Mouse (Mus musculus) ovary, postnatal 14 days (tissue): ENCODE measurements at regions not wholly inside any gene's neighbourhood (a gene's known extent, or its start where the extent isn't known, plus 50 kb on each side); places are given as distances from the start of the nearest gene placed in this dataset.

Experiments
- DNase-seq: peaks from one replicate; pipeline ENCODE4 v3.0.0; 2022; ENCODE audit warnings: low spot score

DNA sequence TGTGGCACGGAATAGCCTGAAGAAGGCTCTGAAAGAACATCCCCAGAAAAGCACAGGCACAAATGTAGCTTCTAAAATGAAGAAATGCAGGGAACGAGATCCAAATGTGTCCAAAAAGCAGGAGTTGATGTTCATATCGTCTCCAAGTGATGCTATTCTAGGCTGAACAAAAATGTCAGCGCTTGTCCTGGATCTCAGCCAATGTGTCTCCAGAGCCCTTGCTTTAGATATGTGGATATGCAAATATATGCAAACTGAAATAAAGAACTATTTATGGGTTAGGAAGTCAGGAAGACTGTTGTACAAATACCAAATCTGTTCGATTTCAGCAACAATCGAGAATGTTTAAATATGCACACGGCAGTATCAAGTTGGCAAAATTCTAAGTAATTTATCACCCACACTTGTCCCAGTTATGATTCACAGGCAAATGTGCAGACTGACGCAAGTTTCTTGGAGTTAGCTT, 320.4 kb downstream of the Synb start:
- DNase-seq, result no peak

DNA sequence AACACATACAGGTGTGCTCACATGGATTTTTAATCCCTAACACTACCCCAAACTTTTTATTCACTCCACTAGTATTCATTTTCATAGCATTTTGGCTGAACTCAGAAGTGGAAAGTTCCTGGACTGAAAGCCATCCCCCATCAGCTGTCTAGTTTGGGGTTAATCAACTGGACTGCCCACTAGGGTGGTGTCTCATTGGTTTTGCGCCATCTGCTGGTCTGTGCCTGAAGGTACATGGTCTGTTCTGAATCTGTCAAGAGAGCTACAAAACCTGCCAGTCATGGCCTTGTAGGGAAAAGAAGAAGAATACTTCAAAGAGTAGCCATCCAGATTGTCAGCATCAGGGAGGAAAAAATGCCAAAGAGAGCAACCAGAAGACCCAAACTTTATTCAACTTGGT, 327.3 kb downstream of the Synb start:
- peak; percentile 49 for DNase-seq

DNA sequence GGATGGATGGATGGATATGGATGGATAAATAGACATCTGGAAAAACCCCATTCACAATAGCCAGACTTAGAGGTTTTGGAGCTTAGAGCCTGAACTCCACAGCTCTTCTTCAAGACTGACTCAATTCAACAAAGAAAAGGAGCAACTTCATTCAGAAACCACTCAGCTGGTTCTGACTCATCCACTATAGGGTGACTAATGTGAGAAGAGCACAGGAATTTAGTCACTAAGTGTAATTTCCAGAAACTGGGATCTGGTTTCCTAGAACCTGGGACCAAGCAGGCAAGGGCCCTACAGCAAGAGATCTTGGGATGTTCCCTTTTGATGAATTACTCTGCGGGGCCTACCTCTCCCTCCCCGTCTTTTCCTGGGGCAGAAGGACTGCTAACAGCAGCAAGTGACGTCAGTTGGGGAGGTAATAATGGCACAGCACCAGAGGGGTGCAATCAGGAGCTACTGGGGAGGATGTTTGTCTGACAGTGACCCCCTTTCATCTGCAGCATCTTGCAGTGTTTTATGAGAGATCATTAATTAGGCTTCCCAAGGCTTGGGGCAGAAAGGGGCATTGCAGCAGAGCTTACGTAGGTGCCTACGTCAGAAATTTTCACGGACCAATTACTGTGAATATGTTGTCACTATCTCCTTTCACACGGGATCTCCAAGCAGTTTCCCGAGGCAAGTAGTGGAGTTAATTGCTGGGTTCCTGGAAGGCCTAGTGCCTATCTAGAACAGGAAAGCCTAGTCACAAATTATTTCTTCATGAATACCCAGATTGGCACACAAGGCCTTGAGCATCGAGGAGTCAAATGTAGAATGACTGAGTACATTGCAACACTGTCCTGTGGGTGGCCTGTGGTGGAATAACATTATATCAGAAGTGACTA, 339.3 kb downstream of the Synb start:
- no peak for DNase-seq

DNA sequence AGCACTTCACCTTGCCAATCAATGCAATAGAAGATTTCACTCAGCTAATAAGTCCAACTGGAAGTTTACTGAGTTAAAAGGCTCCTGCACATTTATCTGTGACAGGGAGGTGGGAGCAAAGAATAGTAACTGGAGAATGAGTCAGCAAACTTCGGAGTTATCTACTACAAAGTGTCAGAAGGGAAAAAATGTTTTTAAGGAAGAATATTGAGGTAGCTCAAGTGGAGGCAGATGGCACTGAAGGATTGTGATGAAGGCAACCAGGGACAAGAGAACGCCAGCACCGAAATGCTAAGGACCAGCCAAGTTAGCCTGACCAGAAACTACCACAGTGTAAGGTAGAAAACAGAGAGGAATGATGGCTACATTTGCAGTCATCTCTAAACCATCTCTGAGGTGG, 348.2 kb downstream of the Synb start:
- DNase-seq, result no peak

DNA sequence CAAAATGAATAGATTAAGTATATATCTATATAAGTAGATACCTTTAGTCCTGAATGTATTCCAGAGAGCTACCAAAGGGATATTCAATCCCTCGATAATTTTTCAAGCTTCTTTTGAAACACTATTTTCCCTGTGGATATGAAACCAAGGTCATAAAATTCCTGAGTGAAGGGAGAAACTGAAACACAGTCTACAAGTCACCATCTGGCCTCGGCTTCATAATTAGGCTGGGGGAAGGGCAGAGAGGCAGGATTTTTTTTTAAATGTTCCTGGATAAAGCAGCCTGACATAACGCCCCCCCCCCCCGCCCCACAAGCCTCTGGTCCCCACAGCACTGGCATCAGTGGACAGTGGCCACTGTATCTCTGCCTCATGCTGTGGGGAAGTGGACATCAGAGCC, 348.7 kb downstream of the Synb start:
- DNase-seq, result no peak

DNA sequence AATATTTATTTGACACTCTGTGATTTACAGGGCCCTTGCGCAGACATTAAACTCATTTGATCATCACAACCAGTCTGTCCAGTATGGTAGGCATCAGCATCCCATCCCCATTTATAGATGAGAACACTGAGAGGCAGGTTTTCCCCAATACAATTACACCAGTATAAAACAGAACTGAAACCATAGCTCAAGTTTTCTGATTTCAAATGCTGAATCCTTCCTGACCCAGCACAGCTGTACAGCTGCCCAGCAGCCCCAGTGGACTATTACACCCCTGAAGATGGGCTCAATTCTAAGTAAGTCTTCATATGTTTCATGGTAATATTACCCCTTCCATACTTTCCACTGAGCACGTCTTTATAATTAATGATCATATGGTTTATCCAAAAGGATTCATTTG, 352.3 kb downstream of the Synb start:
- no peak for DNase-seq

DNA sequence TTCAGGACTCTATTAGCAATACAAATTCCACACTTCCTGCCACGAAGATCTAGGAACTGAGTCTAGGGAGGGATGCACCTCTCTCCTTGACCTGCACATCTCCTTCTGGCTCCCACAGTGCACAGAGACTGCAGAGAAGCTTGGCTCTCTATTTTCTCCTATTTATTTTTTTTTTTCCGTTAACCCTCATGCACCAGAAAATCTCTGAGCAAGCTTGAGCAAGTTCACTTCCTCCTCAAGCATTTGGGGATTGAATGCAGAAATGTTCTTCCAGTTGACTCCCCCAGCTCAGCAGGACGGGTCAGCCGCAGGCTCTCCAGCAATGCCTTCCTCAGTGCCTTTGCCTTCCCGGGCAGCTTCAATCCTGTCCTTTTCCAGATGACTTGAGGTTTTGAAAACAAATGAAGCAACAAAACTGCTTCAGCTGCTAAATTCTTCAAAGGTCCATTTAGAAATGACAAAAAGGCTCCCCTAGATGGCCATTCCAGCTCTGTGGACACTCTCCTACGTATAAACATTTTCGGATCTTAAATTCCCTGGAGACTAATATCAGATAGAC, 352.9 kb downstream of the Synb start:
- DNase-seq, result no peak

DNA sequence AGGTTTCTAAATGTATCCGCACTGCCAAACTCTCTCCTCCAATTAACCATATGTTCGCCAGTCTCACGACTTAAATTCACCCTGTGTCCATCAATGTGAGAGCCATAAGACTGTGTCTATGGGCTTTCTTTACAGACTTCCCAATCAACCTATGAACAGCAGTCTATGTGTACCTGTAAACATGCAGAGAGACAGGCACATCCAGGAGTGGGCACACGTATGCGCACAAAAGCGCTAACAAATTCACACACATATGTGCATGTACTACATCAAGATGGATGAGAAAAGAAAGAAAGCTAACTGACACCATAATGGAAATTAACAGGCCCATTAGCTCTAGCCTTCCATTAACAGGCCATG, 358.8 kb downstream of the Synb start:
- DNase-seq, result no peak

DNA sequence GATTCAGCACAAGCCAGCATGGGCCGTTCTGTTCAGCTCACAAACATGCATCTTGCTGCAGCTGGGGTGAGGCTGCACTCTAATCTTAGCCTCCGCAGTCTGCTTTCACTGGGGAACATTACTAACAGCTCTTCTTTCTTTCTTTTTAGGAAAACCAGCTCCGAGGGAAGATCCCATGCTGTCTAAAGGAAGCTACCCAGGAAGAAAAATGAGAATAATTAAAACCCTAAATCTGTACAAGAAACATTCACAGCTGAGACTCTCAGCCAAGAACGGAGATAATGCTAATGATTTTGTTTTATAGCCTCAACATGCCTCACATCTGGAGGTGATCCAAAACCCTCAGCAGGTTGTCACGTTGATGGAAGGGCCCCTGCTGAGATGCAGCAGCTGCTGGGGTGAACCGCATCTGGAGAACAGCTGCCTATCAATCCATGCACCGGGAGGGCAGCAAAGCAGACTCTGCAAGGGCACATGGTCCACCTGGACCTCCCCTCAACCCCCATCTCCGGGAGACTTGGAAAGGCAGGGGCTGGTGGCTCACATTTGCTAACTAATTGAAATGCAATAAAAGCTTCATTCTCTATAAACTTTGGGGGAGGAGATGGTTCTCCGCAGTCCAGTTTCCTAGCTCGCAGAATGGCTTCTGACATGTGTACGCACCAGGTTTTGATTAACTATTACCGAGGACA, 359.3 kb downstream of the Synb start:
- peak; percentile 29 for DNase-seq

DNA sequence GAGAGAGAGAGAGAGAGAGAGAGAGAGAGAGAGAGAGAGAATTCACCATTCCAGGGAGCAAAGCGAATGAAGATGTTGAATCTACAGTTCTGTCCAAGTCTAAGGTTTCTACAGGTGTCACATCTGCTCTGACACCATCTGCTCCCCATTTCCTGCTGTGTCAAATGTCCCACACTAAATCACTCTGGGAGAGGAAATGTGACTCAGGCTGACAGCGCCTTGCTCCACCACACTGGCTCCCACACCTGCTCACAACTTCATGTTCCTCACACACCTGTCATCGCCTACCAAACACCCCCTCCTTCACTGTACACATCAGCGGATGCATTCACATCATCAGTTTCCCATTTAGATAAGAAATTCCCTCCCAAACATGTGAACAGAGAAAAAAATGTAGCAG, 366.3 kb downstream of the Synb start:
- DNase-seq, result no peak

DNA sequence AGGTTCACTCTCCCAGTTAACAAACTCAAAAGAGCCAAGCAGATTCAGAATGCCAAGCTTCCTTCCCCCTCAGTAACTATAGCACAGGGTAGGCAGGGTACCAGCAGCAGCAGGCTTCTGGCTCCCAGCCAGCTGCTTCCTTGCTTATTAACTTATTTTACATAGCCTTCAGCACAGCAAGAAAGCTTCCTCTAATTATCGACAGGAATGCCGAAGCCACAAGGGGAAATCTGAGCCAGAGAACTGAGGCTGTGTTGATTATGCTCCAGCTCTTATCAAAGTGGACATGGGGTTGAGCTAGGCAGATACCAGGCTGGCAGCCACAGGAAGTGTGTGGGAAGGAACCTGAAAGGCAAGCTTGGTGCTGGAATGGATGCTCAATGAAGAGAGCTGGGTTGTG, 371.0 kb downstream of the Synb start:
- no peak for DNase-seq

DNA sequence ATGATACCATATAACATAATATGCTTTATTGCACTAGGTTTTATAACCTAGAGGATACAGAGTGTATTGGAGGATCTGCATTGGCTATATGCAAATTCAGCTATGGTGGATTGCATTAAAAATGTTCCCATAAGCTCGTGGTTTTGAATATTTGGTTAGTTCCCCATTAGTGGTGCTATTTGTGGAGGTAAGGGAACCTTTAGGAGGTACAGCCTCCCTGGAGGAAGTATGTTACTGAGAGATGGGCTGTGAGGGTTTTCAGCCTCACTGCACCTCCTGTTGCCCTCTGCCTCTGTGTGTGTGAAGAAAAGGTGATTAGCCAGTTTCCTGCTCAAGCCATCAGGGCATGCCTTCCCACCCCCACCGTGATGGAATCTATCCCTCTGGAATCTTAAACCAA, 372.1 kb downstream of the Synb start:
- no peak for DNase-seq

DNA sequence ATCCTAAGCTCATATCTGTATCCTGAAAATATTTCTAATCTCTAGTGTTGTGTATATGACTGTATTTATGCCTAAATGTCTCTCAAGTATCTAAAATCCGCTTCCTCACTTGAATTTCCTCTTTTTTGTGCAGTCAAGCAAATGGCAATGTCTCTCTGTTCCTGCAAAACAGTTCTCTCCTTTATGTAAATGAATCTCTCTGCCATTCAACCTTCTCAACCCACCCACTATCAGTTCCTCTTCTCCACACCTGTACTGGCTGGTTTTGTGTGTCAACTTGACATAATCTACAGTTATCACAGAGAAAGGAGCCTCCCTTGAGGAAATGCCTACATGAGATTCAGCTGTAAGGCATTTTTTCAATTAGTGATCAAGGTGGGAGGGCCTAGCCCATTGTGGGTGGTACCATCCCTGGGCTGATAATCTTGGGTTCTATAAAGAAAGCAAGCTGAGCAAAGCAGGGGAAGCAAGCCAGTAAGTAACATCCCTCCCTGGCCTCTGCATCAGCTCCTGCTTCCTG, 375.5 kb downstream of the Synb start:
- DNase-seq, result no peak

DNA sequence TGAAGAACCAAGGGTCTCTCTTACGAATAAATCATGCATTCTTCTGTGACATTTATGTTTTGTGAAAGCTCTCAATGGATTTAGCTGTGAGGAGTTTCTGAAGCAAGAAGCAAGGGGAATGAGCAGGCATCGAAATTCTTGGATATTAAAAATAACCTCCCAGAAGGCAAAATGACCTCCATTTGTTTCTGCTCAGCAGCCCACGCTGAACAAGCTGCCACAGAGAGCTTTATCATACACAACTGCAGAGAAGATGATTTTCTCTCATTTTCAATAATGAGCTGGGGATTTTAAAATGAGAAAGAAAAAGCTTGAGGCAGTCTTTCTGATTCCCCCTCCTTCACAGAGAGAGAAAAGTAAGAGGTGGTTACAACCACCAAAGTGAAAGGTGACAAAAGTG, 394.2 kb downstream of the Synb start:
- DNase-seq, result no peak

DNA sequence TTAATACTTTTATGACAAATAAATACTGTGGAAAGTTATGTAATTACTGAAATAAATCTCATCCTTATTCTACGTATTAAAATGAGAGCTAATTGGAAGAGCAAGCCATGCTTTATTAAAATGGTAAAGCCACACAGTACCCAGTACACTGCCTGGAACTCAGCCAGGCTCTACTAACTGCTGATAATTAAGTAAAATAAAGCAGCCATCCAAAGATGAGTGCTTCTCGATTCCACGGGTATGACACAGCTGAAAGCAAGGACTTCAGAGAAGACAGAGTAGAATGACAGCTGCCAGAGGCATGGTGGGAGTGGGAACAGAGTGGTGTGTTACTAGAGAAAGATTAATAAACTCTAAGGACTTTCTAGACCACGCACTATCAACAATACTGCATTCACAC, 416.9 kb downstream of the Synb start:
- DNase-seq, result no peak

DNA sequence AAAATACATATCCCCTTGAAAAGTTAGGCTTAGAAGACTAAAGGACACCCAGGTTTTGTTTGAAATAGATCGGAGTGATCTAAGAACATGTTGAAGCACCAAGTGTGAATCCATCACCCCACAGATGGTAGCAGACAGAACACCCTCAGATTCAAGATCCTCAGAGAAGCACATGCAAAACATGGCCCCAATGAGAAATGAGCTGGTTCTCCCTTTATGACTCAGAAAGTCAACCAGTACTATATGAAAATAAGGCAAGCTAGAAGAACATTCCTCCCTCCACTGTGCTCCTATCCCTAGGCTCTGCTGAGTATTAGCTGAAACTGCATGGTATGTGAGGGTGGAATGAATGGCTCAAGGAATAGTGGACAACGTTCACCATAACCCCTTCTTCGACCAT, 433.0 kb downstream of the Synb start:
- DNase-seq, result no peak

DNA sequence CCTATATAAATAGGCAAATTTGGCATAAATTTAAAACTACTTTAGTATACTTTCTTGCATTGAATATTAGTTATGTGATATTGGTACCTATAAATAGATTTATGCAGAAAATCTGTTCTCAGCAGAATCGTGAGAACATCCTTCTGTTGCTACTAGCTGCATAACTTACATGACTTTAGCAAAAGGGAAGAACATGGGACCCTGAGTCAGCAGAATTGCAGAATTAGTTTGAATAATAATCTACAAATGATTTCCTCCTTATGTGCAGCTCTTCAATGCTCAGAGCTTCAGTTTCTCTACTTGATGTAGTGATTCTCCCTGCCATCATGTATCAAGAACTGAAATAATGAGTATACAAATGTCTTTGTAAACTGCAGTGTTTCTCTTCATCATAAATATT, 436.2 kb downstream of the Synb start:
- no peak for DNase-seq

DNA sequence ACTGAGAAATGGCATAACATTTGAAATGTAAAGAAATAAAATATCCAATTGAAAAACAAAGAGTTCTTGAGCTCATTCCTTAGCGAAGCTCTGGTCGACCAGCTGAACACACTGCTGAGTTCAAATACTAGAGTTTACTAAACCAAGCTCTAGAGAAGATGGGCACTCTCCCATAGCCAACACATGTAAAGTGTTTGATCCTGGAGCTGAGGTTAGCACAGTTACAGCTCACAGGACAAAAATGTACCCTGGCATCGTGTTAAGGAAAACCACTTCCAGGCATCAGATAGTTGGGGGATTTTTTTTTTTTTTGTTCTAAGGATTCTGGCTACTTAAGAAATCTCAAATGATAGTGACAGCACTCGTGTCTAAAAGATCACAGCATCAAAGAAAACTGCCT, 445.6 kb downstream of the Synb start:
- no peak for DNase-seq

DNA sequence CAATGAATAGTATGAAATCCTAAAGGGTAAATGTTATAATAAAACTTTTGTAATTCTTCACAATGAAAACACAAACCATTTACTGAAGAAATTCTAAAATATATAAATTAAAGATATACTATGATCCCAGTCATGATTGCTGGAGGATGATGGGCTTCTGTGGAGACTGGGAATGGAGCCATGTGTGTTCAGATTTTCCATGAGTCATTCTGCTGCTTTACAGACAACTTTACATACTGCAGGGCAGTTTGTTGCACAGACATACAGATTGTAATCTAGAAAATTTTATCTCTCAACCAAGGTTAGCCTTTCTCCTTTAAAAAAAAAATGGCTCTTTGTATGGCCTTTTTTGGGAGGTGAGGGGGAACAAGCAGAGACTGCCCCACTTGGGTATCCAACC, 446.5 kb downstream of the Synb start:
- no peak for DNase-seq

DNA sequence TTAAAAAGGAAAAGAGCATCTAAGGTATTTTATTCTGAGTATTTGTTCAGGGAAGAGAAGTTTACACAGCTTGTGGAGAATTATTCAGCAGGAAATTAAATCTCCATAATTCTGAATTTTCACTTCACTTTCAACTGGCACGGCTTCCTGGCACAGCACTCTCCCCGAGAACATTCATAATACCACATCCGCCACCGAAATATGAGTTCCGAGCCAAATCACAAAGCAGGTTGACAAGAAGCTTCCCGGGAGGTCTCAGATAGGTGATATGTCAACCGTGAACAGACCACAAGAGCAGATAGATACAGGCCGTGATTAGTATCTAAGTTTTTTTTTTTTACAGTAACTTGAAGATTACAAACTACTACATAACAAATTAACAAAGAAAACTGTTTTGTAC, 473.9 kb downstream of the Synb start:
- DNase-seq, result no peak

DNA sequence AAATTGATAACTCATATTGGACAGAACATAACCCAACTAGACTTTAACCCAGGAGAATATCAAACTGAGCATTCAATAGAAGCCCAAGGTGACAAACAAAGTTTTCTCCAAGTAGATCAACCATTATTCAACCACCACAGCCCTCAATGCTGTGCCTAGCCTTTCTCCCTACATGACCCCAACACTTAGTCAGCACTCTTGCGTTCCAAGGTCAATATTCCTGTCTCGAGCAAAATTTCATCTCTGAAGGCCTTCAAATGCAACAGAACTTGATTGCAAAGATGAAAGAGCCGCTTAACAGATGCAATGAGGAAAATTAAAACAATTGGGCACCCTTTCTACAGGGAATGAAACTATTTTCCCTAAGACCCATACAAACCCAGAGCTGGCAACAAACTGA, 485.1 kb downstream of the Synb start:
- DNase-seq, result no peak

DNA sequence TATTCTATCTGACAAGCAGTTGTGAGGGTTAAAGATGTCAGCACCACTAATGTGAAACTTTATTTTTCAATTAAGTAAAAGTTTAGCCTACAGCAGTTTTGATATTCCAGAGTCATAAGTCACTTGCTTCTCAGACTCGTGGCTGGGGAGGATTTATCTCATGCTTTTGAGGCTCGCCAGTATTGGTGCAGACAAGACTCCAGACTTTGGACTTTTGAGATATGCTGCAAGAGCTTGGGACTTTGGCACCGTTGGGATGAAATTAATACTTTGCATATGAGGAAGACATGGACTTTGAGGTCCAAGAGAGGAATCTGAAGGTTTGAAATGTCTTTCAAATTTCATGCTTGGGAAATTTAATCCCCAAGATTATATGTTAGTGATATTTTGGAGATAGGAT, 486.2 kb downstream of the Synb start:
- no peak for DNase-seq

DNA sequence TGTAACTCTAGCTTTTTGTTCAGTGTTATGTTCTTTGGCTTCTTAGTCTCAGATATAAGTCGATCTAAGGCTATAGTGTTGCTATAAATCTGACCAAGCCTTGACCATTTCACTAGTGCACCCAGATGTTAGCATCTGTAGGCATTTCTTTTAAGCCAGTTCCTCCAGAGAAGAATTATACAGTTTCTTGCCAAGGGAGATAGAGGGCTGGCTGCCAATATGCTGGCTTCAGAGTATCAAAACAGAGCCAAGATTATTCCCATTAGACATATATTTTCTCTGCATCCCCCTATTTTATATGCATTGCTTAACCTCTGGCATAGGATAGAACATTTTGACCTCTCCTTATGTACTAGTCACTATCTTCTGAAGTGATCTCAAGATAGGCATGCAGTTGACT, 487.5 kb downstream of the Synb start:
- no peak for DNase-seq
